Mouse (Mus musculus): ENCODE results near the gene Uap1l1. TPM values are rescaled to one million over a fixed set of nuclear protein-coding genes. Genes with fewer than 3 reads are reported as not detected.

Gene Uap1l1
- total RNA-seq, 2 experiments from 2014 or later: 6.7 to 8.6 TPM

GRCm38 (mm10) chr2:25372644-25373391, 7.3 kb upstream of the Uap1l1 start:
- intact Hi-C loops (cut with DNase I): no loop called here

GRCm38 (mm10) chr2:25371764-25372643, 6.5 kb upstream of the Uap1l1 start, which contains the start of gene Sapcd2:
Sapcd2 (plus strand) TSS chr2:25372321.
- peak; percentile 79 to 80 for DNase-seq
- intact Hi-C loops (cut with DNase I): no loop called here

More at GRCm38 (mm10) chr2:25372644-25373391, 7.3 kb upstream of the Uap1l1 start:
- no peak for DNase-seq

- no peak for DNase-seq
- intact Hi-C loops (cut with DNase I): no loop called here
Measured at GRCm38 (mm10) chr2:25369996-25370395, 4.5 kb upstream of the Uap1l1 start.

- intact Hi-C loops (cut with DNase I): no loop called here
- no peak for DNase-seq
Measured at GRCm38 (mm10) chr2:25364761-25365090, 756 bp downstream of the Uap1l1 start.

- no peak for DNase-seq
- intact Hi-C loops (cut with DNase I): no loop called here
Measured at GRCm38 (mm10) chr2:25364313-25364712, 1.2 kb downstream of the Uap1l1 start.

- intact Hi-C loops (cut with DNase I): no loop called here
Measured at GRCm38 (mm10) chr2:25363478-25364178, 1.9 kb downstream of the Uap1l1 start.

GRCm38 (mm10) chr2:25359848-25360247, 5.6 kb downstream of the Uap1l1 start:
- intact Hi-C loops (cut with DNase I): no loop called here
- no peak for DNase-seq

More at GRCm38 (mm10) chr2:25363478-25364178, 1.9 kb downstream of the Uap1l1 start:
- DNase-seq: no peak

GRCm38 (mm10) chr2:25356208-25357079, 9.0 kb downstream of the Uap1l1 start, which contains the start of gene Dpp7:
Dpp7 (minus strand) TSS chr2:25356359.
- intact Hi-C loops (cut with DNase I): no loop called here
- peak; percentile 69 to 75 for DNase-seq

- intact Hi-C loops (cut with DNase I): no loop called here
- no peak for DNase-seq
Measured at GRCm38 (mm10) chr2:25355419-25356066, 9.9 kb downstream of the Uap1l1 start.

GRCm38 (mm10) chr2:25354211-25354610, 11.3 kb downstream of the Uap1l1 start:
- intact Hi-C loops (cut with DNase I): no loop called here

GRCm38 (mm10) chr2:25350701-25351100, 14.8 kb downstream of the Uap1l1 start:
- intact Hi-C loops (cut with DNase I): no loop called here
- no peak for DNase-seq

More at GRCm38 (mm10) chr2:25354211-25354610, 11.3 kb downstream of the Uap1l1 start:
- no peak for DNase-seq

GRCm38 (mm10) chr2:25349499-25349898, 16.0 kb downstream of the Uap1l1 start:
- intact Hi-C loops (cut with DNase I): no loop called here
- no peak for DNase-seq

GRCm38 (mm10) chr2:25348162-25348561, 17.3 kb downstream of the Uap1l1 start:
- intact Hi-C loops (cut with DNase I): no loop called here

GRCm38 (mm10) chr2:25338303-25338702, 27.2 kb downstream of the Uap1l1 start:
- intact Hi-C loops (cut with DNase I): no loop called here
- DNase-seq: no peak

More at GRCm38 (mm10) chr2:25348162-25348561, 17.3 kb downstream of the Uap1l1 start:
- no peak for DNase-seq

GRCm38 (mm10) chr2:25333569-25333968, 31.9 kb downstream of the Uap1l1 start:
- intact Hi-C loops (cut with DNase I): loop anchor here (2.0 to 5.0 kb wide), 4 partner anchors 61 to 136 kb away; partner anchors contain the start of genes Abca2, Anapc2, Ssna1 and Tmem203

GRCm38 (mm10) chr2:25332286-25333160, 33.0 kb downstream of the Uap1l1 start, which contains the start of gene Man1b1:
Man1b1 (plus strand) TSS chr2:25332338.
- peak; percentile 100 for DNase-seq
- intact Hi-C loops (cut with DNase I): loop anchor here (2.0 to 5.0 kb wide), 4 partner anchors 60 to 135 kb away; partner anchors contain the start of genes Abca2, Anapc2, Ssna1 and Tmem203

More at GRCm38 (mm10) chr2:25333569-25333968, 31.9 kb downstream of the Uap1l1 start:
- DNase-seq: no peak

GRCm38 (mm10) chr2:25331470-25331869, 34.0 kb downstream of the Uap1l1 start:
- intact Hi-C loops (cut with DNase I): loop anchor here (5.0 kb wide), 2 partner anchors 59 to 134 kb away; partner anchors contain the start of genes Anapc2, Ssna1 and Tor4a
- no peak for DNase-seq

- no peak for DNase-seq
- intact Hi-C loops (cut with DNase I): no loop called here
Measured at GRCm38 (mm10) chr2:25328440-25328839, 37.0 kb downstream of the Uap1l1 start.
